Mouse (Mus musculus) gastrocnemius, postnatal 36 days (tissue): ENCODE results near the gene Ms4a6d. TPM values are rescaled to one million over a fixed set of nuclear protein-coding genes. Genes with fewer than 3 reads are reported as not detected.

Experiments
- DNase-seq, 2 experiments: peaks; one replicate each; pipeline ENCODE4 v3.0.0; 2022
- intact Hi-C: fragments of 180-260 bp; cut with DNase I; formaldehyde crosslinking; loops from one replicate; pipeline ENCODE4 v1.15.1; 2025
- long read RNA-seq, 2 experiments: library from polyadenylated mRNA; stranded (forward); transcript quantifications; one replicate each; pipeline ENCODE4 v2.0.0; 2021
- total RNA-seq, 2 experiments: library from RNA; stranded (reverse); gene quantifications; 2 replicates each; pipeline ENCODE4 v1.2.3; 2021

Ms4a6d gene
- total RNA-seq, result 1 to 10 TPM in 1 of 2 experiments, under 1 TPM in 1; 0.84 to 1.4 TPM
- long read RNA-seq, experiment 1, result 0 reads
- long read RNA-seq, experiment 2, result 0 reads

GRCm38 (mm10) chr19:11604603-11605002, at the start of gene Ms4a6d:
Ms4a6d (minus strand) TSS chr19:11604849.
- intact Hi-C loops, result loop anchor here (10.0 kb wide), 1 partner anchor 250 kb away; no protein-coding TSS in a partner anchor
- no peak for DNase-seq

GRCm38 (mm10) chr19:11649564-11649963, 44.9 kb upstream of the Ms4a6d start:
- no peak for DNase-seq
- intact Hi-C loops, result no loop called here

GRCm38 (mm10) chr19:11646166-11646565, 41.5 kb upstream of the Ms4a6d start:
- intact Hi-C loops, result no loop called here
- DNase-seq, result no peak

GRCm38 (mm10) chr19:11640732-11641131, 36.1 kb upstream of the Ms4a6d start, which contains the start of gene Ms4a3:
Ms4a3 (minus strand) TSS chr19:11640851.
- DNase-seq, result no peak
- intact Hi-C loops, result no loop called here

DNA sequence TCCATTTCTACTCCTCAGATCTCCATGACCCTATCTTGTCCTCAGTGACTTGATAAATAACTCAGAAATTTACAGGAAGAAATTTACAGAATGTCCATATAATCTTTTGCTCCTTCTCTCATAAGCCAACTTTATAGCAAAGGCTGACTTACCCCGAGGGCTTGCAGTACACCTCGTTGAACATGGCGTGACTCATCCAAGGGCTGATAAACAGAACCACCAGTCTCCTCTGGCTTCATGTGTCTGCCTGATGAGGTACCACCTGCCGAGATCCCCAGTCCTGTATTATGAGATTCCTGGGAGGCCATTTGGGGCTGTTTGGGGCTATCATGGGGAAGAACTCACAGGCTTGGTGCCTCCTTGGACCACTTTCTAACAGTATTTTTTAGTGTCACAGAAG, 34.4 kb upstream of the Ms4a6d start:
- no peak for DNase-seq
- intact Hi-C loops, result no loop called here

GRCm38 (mm10) chr19:11635572-11635971, 30.9 kb upstream of the Ms4a6d start:
- no peak for DNase-seq
- intact Hi-C loops, result no loop called here

DNA sequence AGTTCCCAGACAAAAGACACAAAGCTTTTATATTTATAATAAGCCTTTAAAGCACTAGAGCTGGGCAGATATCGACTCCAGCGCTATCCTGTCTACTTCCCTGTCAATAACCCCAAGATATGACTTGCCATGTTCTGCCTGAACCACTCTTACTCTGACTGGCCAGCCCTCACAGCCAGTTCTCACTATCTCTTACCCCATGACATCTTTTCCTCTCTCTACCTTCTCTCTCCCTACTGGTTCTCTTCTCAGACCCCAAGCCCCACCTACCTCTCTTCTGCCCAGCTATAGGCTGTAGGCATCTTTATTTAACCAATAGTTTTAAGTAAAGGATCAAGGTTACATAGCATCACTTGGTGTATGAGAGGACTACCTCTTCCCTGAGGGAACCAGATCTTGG, 29.7 kb upstream of the Ms4a6d start:
- DNase-seq, result no peak
- intact Hi-C loops, result no loop called here

DNA sequence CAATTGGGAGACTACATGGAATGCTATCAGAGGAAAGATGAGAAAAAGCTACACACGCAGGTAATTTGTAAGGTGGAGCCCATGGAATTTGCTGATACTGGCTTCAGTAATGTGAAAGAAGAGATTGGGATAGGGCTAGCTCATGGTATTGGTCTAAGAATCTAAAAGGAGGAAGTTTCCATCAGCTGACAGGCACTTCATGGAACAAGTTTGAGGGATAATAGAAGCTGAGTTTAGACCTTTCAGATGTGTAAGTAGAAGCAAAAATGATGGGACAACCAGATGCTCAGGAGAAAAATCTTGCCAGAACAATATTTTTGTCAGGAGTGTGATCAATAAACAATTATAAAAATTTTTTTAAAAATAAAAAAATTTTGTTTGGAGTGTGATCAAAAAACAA, 29.1 kb upstream of the Ms4a6d start:
- intact Hi-C loops, result no loop called here
- no peak for DNase-seq

- intact Hi-C loops, result no loop called here
- no peak for DNase-seq
These were observed 20.6 kb upstream of the Ms4a6d start for GRCm38 (mm10) chr19:11625231-11625630.

GRCm38 (mm10) chr19:11624800-11625199, 20.2 kb upstream of the Ms4a6d start:
- no peak for DNase-seq
- intact Hi-C loops, result no loop called here

- DNase-seq, result no peak
- intact Hi-C loops, result no loop called here
These were observed 18.9 kb upstream of the Ms4a6d start, which contains the start of gene Ms4a2 for GRCm38 (mm10) chr19:11623551-11623950. Ms4a2 (minus strand) TSS chr19:11623719.

GRCm38 (mm10) chr19:11617983-11618382, 13.3 kb upstream of the Ms4a6d start:
- no peak for DNase-seq
- intact Hi-C loops, result no loop called here

DNA sequence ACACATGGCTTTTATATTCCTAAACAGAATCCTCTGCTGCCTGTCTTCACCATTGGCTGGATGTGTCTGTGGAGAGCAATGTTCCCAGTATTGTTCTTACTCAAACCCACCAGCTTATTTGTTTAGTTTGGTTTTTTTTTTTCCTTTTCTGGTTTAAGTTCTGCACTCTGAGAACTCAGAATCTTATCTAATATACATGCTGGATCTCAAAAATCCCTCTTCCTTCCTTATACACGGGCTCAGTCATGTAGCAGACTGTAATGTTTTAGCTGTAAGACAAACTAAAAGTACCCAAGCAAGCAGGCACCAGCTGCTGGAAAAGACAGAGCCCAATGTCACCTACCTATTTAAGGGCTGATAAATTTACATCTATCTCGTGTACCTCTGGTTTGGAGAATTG, 10.2 kb upstream of the Ms4a6d start:
- DNase-seq, result no peak
- intact Hi-C loops, result no loop called here

DNA sequence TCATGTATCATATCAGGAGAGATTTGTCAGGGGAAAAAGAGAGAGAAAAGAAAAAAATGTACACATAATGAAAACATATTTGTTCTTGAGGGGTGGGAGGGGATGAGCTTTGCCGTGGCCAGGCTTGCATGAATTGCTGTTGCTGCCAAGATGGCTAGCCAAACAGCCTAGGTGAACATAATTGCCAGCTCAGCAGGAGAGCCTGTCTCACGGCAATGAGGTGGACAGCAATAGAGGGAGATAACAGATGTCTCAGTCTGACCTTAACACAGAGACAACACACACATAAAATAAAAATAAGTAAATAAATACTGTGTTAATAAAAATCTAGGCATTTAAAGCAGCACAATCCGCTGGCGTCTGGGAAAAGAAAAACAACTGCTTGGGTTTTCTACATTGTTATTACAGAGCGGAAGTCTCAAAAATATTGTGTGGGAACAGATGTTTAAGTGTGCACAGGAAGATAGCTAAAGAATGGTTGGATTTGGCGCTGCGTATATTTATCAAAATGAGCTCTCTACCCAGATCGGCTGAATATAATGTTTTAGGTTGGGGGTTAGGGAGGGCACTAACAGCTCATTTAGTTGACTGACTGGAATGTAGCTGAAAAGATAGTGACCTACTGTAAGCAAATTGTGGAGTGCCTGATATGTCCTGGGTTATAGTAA, 9.3 kb upstream of the Ms4a6d start:
- DNase-seq, result no peak
- intact Hi-C loops, result no loop called here

GRCm38 (mm10) chr19:11613084-11613483, 8.4 kb upstream of the Ms4a6d start:
- DNase-seq, result no peak
- intact Hi-C loops, result no loop called here

DNA sequence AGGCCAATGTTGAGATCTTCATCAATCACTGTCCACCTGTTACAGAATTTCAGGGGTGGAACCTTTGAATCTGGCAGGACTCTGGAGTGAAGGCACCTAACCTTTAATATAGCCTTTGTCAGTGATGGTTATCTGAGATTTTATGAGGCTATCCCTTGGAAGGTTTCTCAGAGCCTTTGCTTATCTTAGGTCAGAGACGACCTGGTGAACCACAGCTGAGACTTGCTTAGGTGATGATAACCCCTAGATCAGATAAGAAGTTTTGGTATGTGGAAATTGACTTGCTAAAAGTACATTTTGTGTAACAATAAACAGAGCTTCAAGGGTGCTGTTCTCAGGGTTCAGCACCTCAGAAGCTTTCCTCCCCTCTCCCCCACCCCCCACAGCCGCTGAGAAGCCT, 7.6 kb upstream of the Ms4a6d start:
- intact Hi-C loops, result no loop called here

DNA sequence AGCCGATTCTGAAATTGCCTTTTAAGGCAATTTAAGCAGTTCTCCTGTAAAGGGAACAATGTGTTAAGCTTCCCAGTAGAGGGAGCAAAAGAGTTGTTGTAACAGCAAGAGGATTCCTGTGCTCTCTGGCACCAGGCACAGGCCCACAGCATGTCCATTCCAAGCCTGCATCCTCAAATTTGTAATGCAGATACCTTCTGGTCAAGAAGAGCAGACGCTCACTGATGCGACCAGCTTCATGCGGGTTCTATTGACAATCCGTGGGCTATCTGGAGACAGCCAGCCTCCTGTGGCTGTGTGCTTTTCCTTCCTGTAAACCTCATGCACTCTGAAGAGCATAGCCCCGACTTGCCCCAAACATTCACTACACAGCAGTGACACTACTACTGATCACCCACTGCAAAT, 6.9 kb upstream of the Ms4a6d start:
- no peak for DNase-seq
- intact Hi-C loops, result no loop called here

More for the DNA sequence above, 7.6 kb upstream of the Ms4a6d start:
- DNase-seq, result no peak

DNA sequence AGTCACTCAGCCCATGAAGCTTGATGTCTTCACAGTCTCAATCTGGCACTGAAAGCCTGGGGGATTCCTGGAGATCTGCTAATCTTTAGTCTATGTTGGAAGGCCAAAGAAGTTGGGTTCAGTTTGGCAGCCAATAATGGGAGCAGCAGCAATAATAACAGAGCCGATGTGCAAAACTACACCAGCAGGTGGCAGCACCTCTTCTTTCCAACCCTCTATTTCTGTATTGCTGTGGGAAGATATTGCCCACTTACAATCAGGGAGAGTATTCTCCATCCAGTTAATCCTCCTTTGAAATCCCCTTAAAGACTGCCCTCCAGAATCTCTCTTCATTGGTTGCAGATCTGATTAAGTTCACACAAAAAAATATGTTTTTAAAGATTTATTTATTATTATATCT, 3.5 kb upstream of the Ms4a6d start:
- peak in 1 of 2 experiments; percentile 8 for DNase-seq
- intact Hi-C loops, result loop anchor here (10.0 kb wide), 1 partner anchor 253 kb away; no protein-coding TSS in a partner anchor

GRCm38 (mm10) chr19:11602026-11602425, 2.6 kb downstream of the Ms4a6d start:
- intact Hi-C loops, result loop anchor here (10.0 kb wide), 1 partner anchor 247 kb away; no protein-coding TSS in a partner anchor
- DNase-seq, result peak in 1 of 2 experiments; percentile 8

DNA sequence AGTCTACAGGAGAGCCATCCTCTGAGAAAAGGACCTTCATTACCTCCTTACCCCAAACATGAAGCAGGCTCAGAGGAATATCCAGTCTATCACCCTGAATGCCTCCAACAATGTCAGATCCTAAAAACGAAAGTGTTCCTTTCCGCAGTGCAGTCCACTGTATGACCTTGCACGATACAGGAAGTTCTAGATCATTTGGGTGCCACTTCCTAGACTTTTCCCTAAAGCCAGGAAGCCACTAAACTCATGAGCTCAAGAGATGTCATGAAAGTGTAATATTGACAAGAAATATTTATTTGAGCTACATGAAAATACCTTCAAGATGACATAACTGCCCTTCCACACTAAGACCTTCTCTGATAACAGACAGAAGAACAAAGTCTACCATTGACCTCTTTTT, 3.3 kb downstream of the Ms4a6d start:
- intact Hi-C loops, result loop anchor here (10.0 kb wide), 1 partner anchor 247 kb away; no protein-coding TSS in a partner anchor
- no peak for DNase-seq

- no peak for DNase-seq
- intact Hi-C loops, result no loop called here
These were observed 14.7 kb downstream of the Ms4a6d start for GRCm38 (mm10) chr19:11589891-11590449.

DNA sequence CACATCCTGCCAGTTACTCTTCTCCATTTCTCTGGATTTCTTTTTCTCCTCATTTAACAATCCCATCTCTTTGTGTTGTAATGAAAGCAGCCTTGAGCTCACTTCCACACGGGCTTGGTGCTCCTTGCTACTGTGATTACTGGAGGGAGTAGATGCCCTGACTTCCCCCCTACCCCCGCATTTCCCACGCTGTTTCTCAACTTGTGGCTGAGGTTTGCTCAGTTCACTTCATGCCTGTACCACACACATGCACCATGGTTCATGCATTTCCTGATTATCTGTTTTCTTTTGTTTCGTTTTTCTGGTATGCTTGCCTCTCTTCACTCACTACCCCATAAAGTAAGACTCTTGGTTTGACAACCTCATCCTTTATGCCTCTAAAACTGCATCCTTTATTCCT, 15.4 kb downstream of the Ms4a6d start:
- DNase-seq, result no peak
- intact Hi-C loops, result no loop called here
